Mouse (Mus musculus) lung, adult 10 weeks (tissue): Measurements from ENCODE around the gene Pira2. TPM values are rescaled to one million over a fixed set of nuclear protein-coding genes. Genes with fewer than 3 reads are reported as not detected.

Experiments
- polyA plus RNA-seq: library from polyadenylated mRNA; stranded (reverse); fragments of 350-450 nt; fragmentation: Illumina TruSeq; extraction: RNeasy Lipid Tissue Mini Kit (QIAGEN cat#74804); gene quantifications from one replicate; pipeline ENCODE4 v1.2.3, GENCODE M21; 2014; ENCODE audit warnings: low read depth, low replicate concordance; ENCODE audit not compliant: insufficient read depth

Gene Pira2
- 2.8 TPM for polyA plus RNA-seq

GRCm38 (mm10) chr7:3844951-3845350, at the start of gene Pira2:
Pira2 (minus strand) TSS chr7:3845051.

GRCm38 (mm10) chr7:3825599-3825998, 19.3 kb downstream of the Pira2 start, which contains the start of gene Gm15448:
Gm15448 (minus strand) TSS chr7:3825687.

Other genes with a start within 250 kb of the Pira2 start
- not detected for gene Oscar, start 228.9 kb downstream of the Pira2 start, polyA plus RNA-seq
- gene Ndufa3, start 227.7 kb downstream of the Pira2 start, polyA plus RNA-seq: 423 TPM
- gene Tfpt, start 215.1 kb downstream of the Pira2 start, polyA plus RNA-seq: 18.3 TPM
- 23.4 TPM for gene Prpf31, start 215.1 kb downstream of the Pira2 start, polyA plus RNA-seq
- 31.9 TPM for gene Cnot3, start 199.8 kb downstream of the Pira2 start, polyA plus RNA-seq
- gene Leng1, start 179.2 kb downstream of the Pira2 start, polyA plus RNA-seq: 8.4 TPM
- gene Tmc4, start 167.5 kb downstream of the Pira2 start, polyA plus RNA-seq: 31.0 TPM
- gene Tsen34, start 152.2 kb downstream of the Pira2 start, polyA plus RNA-seq: 75.9 TPM
- gene Mboat7, start 151.5 kb downstream of the Pira2 start, polyA plus RNA-seq: 24.4 TPM
- gene Rps9, start 141.1 kb downstream of the Pira2 start, polyA plus RNA-seq: 2,231 TPM
- 14.4 TPM for gene Pirb, start 124.7 kb downstream of the Pira2 start, polyA plus RNA-seq
- gene Gm15448, start 19.4 kb downstream of the Pira2 start, polyA plus RNA-seq: 0.52 TPM
- 1.8 TPM for gene Gm14548, start 53.1 kb upstream of the Pira2 start, polyA plus RNA-seq
- 1.8 TPM for gene Lilra6, start 70.5 kb upstream of the Pira2 start, polyA plus RNA-seq
- gene Lair1, start 218.2 kb upstream of the Pira2 start, polyA plus RNA-seq: 7.5 TPM